Mouse (Mus musculus) neutrophil, adult 5-6 weeks (primary cell): ENCODE results near the gene Wdr81. TPM values are rescaled to one million over a fixed set of nuclear protein-coding genes. Genes with fewer than 3 reads are reported as not detected.

Experiments
- ATAC-seq: fragments of 151-379, 151-347 bp; 2 replicates; pipeline ENCODE4 v1.8.0; 2017; ENCODE audit warnings: mild to moderate bottlenecking, moderate TSS enrichment; ENCODE audit not compliant: insufficient number of reproducible peaks, poor library complexity, low FRiP score, severe bottlenecking; ENCODE audit errors: extremely low read depth
- total RNA-seq: library from RNA; stranded (forward); fragments of 200-1000 nt; gene quantifications from 2 replicates; pipeline ENCODE4 v1.2.3, GENCODE M21; 2017

Wdr81 gene
- total RNA-seq, 1 experiment from 2014 or later: 16.3 TPM

GRCm38 (mm10) chr11:75409679-75410575, 44.6 kb downstream of the Wdr81 start:
- peak; percentile 24; the same call in 1 of the 2 replicates for ATAC-seq

- peak; percentile 58; the same call in 1 of the 2 replicates for ATAC-seq
Observed at GRCm38 (mm10) chr11:75406865-75407264, 47.7 kb downstream of the Wdr81 start.

- no peak for ATAC-seq
Observed at GRCm38 (mm10) chr11:75406104-75406503, 48.4 kb downstream of the Wdr81 start.

GRCm38 (mm10) chr11:75404801-75405200, 49.7 kb downstream of the Wdr81 start:
- no peak for ATAC-seq

GRCm38 (mm10) chr11:75403301-75404052, 51.0 kb downstream of the Wdr81 start:
- ATAC-seq: no peak

- no peak; the same call in 1 of the 2 replicates for ATAC-seq
Observed at GRCm38 (mm10) chr11:75402271-75402690, 52.2 kb downstream of the Wdr81 start.

GRCm38 (mm10) chr11:75400099-75400498, 54.4 kb downstream of the Wdr81 start:
- no peak for ATAC-seq

GRCm38 (mm10) chr11:75399411-75399841, 55.1 kb downstream of the Wdr81 start:
- ATAC-seq: no peak

GRCm38 (mm10) chr11:75397452-75397851, 57.1 kb downstream of the Wdr81 start:
- no peak for ATAC-seq

GRCm38 (mm10) chr11:75395611-75396010, 58.9 kb downstream of the Wdr81 start:
- no peak for ATAC-seq

Other genes starting within 250 kb of the Wdr81 start
- gene Rpa1, start 106.4 kb downstream of the Wdr81 start, total RNA-seq: 77.9 and 81.3 TPM in 2 replicates
- 13.8 and 14.0 TPM in 2 replicates for gene Smyd4, start 106.3 kb downstream of the Wdr81 start, total RNA-seq
- not detected in 2 replicates for gene Serpinf1, start 32.0 kb downstream of the Wdr81 start, total RNA-seq
- gene Serpinf2, start 15.1 kb downstream of the Wdr81 start, total RNA-seq: 0.47 and 1.2 TPM in 2 replicates
- 3.3 and 5.6 TPM in 2 replicates for gene Tlcd2, start 7.0 kb upstream of the Wdr81 start, total RNA-seq
- 89.3 and 91.5 TPM in 2 replicates for gene Prpf8, start 32.1 kb upstream of the Wdr81 start, total RNA-seq
- 0.86 TPM in 1 of 2 replicates, not detected in the other for gene Rilp, start 55.4 kb upstream of the Wdr81 start, total RNA-seq
- gene Scarf1, start 58.8 kb upstream of the Wdr81 start, total RNA-seq: not detected in 2 replicates
- gene Slc43a2, start 77.0 kb upstream of the Wdr81 start, total RNA-seq: 44.0 and 48.4 TPM in 2 replicates
- gene Pitpna, start 133.4 kb upstream of the Wdr81 start, total RNA-seq: 88.9 and 113 TPM in 2 replicates
- 119 and 128 TPM in 2 replicates for gene Inpp5k, start 176.3 kb upstream of the Wdr81 start, total RNA-seq
- gene Myo1c, start 195.8 kb upstream of the Wdr81 start, total RNA-seq: 153 and 163 TPM in 2 replicates
- 80.4 and 102 TPM in 2 replicates for gene Crk, start 224.5 kb upstream of the Wdr81 start, total RNA-seq